Mouse (Mus musculus): Measurements from ENCODE around the gene Thap4.

Gene Thap4

DNA sequence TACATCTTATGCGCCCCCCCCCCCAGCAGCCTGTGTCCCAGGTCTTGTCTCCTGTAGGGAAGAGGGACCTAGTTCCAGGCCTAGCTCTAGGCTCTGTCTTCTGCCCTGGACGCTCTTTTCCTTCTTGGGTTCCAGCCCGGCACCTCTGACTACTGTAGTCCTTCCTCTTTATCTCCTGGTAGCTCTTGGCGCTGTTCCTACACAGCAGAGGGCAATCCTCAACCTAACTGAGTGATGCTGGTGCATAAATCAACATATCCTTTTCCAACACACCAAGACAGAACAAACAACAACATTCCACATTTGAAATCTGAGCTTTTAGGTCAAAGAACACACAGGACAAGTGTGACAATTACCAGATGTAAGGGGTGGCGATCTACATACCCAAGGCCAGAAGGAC is 8.5 kb downstream of the Thap4 start:
- in situ Hi-C loops (cut with MboI, MseI): no loop called here

DNA sequence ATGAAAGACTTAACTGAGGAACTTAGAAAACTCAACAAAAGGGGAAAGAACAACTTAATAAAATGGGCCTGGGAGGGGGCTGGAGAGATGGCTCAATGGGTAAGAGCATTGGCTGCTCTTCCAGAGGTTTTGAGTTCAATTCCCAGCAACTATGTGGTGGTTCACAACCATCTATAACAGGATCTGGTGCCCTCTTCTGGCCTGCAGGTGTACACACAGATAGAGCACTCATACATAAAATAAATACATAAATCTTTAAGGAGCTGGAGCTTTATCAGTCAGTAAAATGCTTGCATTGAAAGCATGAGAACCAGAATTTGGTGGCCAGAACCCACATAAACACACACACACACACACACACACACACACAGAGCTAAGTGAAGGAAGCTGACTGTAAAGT is 11.8 kb downstream of the Thap4 start:
- in situ Hi-C loops (cut with MboI, MseI): no loop called here

DNA sequence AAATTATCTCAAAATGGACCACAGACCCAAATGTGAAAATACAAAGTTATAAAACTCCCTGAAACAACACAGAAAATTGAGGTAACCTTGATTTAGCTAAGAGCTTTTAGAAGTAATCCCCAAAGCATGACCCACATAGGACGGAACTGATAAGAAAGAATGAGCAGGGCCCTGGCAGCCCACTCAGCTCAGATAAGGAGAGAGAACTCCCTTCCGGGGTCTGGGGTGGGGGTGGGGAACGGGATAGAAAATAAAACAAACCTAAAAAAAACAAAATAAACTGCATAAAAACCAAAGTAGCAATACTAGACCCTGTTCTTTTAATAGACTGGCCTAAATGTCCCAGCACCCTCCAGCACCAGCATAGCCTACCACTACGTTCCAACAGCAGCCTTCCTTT is 12.7 kb downstream of the Thap4 start:
- in situ Hi-C loops (cut with MboI, MseI): no loop called here

DNA sequence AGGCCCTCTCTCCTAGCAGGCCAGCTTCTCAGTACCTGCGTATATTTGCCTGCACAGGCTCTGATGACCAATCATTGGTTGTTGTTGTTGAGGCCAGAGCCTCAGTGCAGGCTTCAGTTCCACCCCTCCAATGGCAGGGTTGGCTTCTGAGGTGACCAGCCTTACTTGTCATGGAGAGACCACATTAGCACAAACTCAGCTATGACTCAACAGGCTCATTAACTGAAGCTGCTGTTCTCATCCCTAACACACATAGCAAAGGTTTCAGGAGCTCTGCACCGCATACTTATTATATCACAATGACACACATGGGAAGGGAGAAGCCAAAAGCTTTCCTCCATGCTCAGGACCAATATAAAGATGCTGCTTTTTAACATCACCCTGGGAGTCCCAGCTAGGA is 14.0 kb downstream of the Thap4 start:
- in situ Hi-C loops (cut with MboI, MseI): no loop called here

DNA sequence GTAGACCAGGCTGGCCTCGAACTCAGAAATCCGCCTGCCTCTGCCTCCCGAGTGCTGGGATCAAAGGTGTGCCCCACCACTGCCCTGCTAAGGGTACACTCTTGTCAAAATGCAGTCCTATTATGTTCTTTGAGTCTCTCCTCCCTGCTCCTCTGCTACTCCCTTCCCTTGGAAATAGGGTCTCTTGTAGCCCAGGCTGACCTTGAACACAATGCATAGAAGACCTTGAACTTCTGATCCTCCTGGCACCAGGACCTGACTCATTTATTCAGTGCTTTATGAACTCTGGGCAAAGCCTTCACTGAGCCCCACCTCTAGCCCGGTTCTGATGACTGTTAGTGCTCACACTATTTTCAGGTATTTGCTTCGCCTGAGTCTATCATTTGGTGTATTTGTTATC is 17.0 kb downstream of the Thap4 start:
- in situ Hi-C loops (cut with MboI, MseI): no loop called here

DNA sequence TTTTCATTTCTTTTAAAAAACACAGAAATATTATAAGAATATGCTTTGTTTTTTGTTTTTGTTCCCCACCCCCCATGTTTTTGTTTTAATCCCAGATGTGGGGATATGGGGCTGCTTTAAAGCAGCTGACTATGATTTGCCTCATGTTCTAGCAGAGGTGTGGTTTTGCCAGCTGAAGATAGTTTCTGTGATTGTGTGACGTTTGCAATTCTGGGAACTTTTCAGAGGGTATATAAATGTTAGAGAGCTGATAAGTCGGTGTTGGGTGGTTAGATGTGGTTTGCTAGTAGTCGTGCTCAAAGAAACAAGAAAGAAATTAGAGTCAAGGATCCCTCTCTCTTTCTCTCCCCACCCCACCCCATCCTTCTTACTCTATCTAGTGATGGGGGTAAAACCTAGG is 18.8 kb downstream of the Thap4 start:
- in situ Hi-C loops (cut with MboI, MseI): no loop called here

DNA sequence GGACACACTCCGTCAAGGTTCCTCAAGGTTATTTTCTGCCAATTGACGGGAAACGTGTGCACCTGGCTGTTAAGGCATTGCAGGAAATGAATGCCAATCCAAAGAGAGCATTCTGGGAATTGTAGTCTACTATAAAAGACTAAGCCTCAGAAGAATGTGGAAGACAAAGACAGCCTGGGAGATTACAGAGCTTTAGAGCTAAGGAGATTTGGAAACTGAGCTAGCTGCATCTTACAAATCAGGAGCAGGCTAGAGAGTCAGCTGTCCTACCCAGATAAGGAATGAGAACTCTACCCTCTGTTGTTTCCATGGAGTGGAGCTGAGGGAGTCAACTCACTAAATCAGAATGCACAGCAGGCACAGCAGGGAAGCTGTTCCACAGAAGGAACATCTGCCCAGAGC is 22.8 kb downstream of the Thap4 start:
- in situ Hi-C loops (cut with MboI, MseI): no loop called here

DNA sequence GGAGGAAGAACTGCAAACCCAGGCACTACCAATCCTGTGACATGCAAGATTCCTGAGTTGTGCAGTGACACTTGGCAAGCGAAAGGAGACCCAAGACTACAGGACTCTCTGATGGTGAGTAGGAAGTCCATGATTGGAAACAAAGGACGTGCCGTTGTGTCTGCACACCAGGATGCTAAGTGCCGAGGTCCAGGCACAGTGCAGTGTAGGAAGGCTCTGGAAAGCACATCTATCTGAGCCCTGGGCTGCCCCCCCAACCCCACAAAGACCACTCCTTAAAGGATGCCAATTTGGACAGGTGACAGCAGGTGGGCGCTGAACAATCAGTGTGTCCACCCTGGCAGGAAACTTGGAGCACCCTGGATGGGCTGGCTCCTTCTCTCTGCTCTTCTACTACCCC is 23.6 kb downstream of the Thap4 start:
- in situ Hi-C loops (cut with MboI, MseI): no loop called here

DNA sequence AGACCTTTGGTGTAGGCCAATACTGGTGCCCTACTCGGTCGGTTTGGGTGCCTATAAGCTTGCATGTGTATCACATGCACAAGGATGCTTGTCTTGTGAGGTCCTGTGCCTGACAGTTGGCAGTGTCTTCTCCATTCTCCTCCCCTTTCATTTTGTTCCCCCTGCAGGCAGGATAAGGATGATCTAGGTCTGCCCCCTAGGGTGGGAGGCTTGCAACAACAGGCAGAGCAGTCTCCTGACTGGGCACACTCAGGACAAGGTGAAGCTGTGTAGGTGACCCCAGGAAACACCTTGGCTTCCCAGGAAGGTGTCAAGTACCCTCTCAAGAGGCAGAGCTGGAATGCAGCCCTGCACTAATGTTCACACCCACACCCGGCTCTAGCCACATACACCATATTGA is 27.7 kb downstream of the Thap4 start:
- in situ Hi-C loops (cut with MboI, MseI): loop anchor here (5.0 kb wide), 2 partner anchors 60 to 550 kb away; no protein-coding TSS in a partner anchor

DNA sequence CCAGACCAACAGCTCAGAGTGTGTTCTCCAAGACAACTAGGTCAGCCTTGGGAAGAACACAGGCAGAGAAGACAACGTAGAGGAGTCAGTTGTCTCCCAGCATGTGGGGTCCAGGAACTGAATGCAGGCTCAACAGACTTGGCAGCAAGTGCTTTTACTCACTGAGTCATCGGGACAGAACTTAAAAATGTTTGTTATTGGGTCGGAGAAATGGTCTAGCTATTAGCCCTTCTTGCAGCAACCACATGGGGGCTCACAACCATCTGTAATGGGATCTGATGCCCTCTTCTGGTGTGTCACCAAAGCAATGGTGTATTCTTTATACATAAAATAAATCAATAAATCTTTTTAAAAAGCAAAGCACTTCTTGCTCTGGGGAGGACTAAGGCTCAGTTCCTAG is 28.5 kb downstream of the Thap4 start:
- in situ Hi-C loops (cut with MboI, MseI): loop anchor here (5.0 kb wide), 2 partner anchors 59 to 549 kb away; no protein-coding TSS in a partner anchor

DNA sequence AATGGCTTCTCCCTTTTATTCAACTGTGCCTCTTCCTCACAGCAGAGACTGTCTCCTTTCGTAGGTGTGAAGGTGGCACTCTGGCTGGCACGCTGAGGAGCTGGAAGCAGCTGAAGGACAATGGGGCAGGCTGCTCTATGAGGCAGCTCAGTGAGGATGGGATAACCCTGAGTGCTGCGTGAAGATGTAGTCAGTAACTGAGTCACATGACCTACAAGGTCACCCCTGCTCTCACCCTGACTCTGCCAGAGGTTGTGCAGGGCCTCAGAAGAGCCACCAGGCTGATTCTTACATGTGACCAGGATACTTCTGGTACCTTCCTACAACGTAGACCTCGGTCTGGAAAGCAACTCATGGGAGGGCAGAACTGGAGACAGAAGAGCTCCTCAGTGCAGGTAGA is 29.0 kb downstream of the Thap4 start:
- in situ Hi-C loops (cut with MboI, MseI): loop anchor here (5.0 kb wide), 2 partner anchors 58 to 548 kb away; no protein-coding TSS in a partner anchor

DNA sequence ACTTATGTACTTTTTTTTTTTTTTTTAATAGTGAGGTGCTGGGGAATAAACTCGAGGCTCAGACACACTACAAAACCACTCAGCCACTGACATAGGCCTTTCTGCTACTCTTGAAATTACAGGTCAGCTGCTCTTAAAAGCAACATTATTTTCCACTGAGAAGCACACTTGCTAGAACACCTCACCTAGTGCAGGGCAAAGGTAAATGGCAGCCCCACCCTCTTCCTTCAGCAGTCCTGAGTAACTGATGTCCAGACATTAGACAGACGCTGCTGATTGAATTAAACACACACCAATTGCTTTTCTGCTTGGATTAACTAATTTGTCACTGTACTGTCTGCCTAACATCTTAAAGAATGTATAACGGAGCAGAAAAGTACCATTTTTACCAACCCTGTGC is 30.0 kb downstream of the Thap4 start:
- in situ Hi-C loops (cut with MboI, MseI): loop anchor here (5.0 kb wide), 2 partner anchors 57 to 547 kb away; no protein-coding TSS in a partner anchor

DNA sequence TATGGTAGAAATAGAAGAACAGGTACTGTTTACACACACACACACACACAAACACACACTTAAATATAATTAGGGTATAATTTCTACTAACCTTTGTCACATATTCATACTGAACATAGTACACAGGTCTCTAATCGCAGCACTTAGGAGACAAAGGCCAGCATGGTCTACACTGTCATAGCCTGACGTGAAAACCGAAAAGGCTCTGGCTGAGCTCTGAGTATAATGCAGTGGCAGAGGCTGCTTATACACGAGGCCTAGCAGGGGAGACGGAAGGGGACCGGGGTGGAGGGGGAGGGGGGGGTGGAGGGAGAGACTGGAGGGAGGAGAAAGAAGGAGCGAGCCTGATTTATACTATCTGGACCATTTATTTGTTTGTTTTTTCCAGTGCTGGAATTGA is 33.1 kb downstream of the Thap4 start:
- in situ Hi-C loops (cut with MboI, MseI): no loop called here

DNA sequence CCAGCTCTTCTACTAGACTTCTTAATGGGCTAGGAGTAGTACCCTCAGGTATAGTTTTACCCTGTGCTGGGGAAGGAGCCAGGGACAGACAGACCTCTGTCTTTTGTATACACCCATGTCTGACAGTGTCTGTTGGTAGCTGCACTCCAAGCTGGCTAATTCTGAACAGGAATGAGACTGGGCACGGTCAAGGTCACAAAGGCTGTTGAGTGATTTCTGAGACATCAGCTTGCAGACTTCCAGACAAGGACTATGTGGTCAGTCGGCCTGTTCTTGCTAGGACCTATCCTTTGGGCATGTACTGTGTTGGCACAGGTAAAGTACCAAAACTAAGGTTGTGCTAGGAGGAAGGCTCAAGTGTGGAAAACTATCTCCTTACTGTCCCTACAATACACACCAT is 38.5 kb downstream of the Thap4 start:
- in situ Hi-C loops (cut with MboI, MseI): no loop called here

DNA sequence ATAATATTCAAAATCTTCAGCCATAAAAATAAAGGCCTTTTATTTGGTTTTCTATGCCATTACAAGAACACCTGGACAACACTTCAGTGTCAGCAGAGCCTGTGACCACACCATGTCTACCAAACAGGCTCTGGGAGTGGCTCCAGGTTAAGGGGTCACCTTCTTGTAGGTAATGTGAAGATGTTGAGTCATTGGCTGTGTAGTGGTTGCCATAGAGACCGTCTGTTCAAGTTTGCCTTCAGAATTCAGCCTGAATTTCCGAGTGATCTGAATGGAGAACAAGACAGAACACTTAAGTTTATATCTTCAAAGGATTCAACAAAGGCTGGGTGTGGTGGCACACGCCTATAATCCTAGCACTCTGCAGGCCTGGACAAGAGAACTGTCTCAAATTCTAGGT is 49.3 kb downstream of the Thap4 start:
- in situ Hi-C loops (cut with MboI, MseI): no loop called here

DNA sequence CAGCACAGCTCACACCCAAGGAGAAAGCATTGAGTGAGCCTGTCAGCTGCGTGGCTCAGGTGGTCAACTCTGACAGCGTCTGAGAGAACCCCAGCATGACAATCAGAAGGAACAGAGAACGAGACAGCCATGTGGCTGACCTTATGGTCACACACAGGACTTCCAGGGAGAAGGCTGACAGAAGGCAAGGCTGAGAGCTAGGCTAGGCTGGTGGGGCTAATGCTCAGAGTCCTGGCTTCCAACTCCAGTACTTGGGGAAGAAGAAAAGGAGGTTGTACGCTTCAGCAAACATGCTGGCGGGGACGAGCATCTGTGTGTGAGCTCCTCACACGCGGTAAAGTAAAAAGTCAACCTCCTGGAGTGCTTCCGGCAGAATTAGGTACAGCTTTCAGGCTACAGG is 50.3 kb downstream of the Thap4 start:
- in situ Hi-C loops (cut with MboI, MseI): no loop called here

DNA sequence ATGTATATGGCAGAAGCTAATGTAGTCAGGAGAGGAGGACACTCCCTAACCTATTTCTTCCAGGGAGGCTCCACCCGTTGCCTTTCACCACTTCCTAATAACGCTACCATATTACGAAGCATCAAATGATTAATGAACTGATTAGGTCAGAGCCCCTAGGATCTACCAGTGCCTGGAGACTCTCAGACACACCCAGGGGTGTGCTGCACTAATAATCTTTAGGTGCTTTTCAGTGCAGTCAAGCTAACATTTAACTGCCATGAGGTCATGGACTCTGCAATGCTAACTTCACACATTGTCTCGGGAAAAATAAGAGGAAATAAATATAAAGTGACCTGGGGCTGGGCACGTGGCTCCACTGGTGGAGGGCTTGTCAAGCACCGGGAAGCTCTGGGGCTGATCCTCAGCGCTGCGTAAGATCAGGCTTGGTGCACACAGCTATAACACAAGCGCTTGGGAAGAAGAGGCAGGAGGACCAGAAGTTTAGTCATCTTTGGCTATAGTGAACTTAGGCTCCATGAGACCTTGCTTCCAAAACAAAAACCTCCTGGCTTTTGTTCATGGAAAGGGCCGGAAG is 51.1 kb downstream of the Thap4 start:
- in situ Hi-C loops (cut with MboI, MseI): no loop called here

DNA sequence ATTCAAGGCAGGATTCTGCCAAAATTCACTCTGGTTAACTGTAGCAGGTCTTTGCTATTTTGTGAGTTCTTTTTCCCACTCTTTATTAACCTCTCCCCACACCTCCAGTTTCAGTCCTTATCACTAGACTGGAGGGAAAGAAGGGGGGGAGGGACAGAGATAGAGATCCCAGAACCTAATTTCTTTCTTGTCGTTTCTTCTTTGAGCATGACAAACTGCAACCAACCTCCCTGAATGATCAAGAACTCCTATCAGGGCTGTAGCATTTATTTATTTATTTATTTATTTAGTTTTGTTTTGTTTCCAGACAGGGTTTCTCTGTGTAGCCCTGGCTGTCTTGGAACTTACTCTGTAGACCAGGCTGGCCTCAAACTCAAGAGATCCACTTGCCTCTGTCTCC is 52.6 kb downstream of the Thap4 start:
- in situ Hi-C loops (cut with MboI, MseI): no loop called here

DNA sequence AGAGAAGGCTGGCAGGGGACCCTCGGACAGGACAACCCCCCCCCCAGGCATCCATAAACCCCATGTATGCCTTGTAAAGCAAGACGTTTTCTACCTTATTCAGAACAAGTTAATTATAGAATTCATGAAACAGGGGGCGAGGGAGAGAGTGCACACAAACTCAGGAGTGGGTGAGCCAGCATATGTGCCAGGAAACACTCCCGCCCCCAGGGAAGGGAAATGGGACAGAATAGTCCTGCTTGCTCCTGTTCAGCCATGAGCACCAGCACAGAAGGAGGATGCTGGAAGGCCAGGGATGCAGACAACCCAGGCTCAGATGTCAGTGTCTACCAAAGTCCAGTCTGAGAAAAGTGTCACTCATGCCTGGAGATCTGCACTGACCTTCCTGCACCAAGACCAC is 55.5 kb downstream of the Thap4 start:
- in situ Hi-C loops (cut with MboI, MseI): no loop called here

DNA sequence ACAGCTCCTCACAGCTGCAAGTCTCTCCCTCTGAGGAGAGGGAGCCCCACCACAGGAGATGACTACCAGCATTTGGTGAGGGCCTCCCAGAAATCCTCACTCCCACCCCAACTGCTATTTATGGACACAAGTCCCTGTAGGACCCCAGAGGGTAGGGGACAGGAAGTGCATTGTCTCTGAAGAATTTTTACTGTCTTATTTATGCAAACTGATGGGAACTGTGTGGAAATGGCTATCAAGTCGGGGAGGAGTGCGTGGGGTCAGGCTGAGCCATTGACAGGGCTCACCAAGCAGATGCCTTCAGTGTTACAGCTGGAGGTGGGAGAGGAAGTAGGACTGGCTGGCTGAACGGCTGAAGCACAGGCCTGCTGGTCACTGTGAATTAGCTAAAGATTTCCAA is 57.3 kb downstream of the Thap4 start:
- in situ Hi-C loops (cut with MboI, MseI): no loop called here

DNA sequence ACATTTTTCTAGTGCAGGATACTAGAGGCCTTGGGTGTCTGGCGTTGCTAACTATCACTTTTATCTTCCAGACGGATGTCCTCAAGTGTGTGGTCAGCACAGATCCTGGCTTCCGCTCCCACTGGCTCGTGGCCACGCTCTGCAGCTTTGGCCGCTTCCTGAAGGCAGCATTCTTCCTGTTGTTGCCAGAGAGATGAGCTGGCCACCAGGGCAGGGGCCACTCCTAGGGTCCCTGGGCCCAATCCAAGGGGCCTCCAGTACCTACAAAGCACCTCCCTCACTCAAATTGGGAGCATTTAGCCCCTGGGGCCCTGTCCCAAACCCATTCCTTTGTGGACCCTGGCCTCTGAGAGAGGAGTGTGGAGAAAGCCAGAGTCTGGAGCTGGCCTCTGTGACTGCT is 59.7 kb downstream of the Thap4 start:
- in situ Hi-C loops (cut with MboI, MseI): no loop called here

DNA sequence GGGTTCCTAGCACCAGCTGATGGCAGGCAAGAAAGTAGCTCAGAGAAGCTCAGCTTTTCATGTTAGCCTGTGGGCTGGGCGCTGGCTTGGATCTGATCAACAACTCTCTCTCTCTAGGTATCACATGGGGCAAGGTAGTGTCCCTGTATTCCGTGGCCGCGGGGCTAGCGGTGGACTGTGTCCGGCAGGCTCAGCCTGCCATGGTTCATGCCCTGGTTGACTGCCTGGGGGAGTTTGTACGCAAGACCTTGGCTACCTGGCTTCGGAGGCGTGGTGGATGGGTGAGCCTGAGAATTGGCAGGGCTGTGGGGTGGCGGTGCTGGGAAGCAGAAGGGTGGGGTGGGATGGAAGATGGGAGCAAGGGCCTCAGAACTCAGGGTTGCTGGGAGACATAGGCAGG is 60.7 kb downstream of the Thap4 start:
- in situ Hi-C loops (cut with MboI, MseI): no loop called here

DNA sequence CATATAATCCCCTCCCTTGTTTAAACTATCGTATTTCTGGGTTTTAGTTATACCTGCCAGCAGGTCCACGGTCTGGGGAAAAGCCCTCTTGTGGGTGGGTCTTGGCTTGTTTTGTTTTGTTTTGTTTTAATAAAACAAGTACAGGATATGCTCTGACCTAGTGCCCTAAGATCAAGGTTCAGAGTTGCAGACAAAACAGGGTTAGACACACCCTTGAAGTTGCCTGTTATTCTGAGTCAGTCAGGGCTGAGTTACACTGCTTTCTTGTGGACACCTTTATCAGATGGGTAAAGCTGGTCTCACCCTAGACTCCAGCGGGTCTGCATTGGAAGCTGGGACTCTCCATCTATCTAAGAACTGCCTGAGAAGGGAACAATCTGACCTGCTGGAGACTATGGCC is 61.2 kb downstream of the Thap4 start:
- in situ Hi-C loops (cut with MboI, MseI): no loop called here

DNA sequence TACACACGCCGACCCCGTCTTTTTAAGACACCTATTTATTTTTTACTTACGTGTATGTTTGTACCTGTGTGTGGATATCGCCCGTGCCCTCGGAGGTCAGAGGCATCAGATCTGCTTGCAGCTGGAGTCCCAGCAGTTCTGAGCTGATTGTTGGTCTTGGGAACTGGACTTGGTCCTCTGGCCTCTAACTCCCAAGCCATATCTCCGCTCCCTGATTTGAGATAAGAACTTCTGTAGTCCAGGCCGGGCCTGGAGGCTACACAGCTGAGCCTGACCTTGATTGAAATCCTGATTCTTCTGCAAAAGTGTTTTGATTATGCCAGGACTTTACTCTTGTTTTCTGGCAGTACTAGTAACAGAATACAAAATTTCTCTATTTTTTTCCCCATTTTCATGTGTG is 61.9 kb downstream of the Thap4 start:
- in situ Hi-C loops (cut with MboI, MseI): no loop called here
